Mouse (Mus musculus) olfactory bulb, adult 2 months (tissue): ENCODE measurements around the gene Nt5c2.

ENCODE experiments used
- CTCF ChIP-seq: fragments of 200-500 bp; IDR thresholded peaks from 2 replicates; pipeline ENCODE4 v1.5.1; 2012; ENCODE audit warnings: low read depth, mild to moderate bottlenecking, low read length, moderate library complexity; ENCODE audit not compliant: insufficient read depth
- POLR2A ChIP-seq: fragments of 200-500 bp; IDR thresholded peaks from 2 replicates; pipeline ENCODE4 v1.6.1; 2012; ENCODE audit warnings: mild to moderate bottlenecking, low read depth, low read length, moderate library complexity; ENCODE audit not compliant: insufficient read depth

DNA sequence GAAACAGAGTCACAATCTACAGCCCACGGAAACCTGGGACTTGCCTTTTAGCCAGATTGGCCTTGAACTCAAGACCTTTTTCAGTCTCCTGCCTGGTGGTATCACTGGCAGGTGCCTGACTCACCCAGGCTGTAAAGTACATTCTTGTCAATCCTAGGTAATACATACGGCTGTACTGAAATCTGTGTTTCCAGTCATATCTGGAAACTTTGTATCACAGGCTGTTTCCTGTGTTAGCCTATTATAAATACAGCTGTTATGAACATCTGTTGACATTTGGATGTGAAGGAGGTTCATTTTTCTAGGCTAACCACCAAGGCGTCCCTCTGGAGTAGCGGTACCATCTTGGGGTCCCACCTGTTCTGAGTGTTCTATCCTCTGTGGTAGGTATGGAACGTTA lies 5.0 kb downstream of the Nt5c2 start:
- TF ChIP-seq POLR2A (no peak), CTCF (no peak)
